Mouse (Mus musculus): ENCODE results near the gene Cdkn2d. TPM values are rescaled to one million over a fixed set of nuclear protein-coding genes. Genes with fewer than 3 reads are reported as not detected.
A peak's percentile ranks its signal among the peaks of the same experiment; 100 is the strongest.
"Not testable (repeated sequence)": the region's sequence is repeated elsewhere in the genome, so short reads cannot be mapped to it uniquely, and the experiment has no call there.

Cdkn2d gene
- total RNA-seq, 2 experiments from 2014 or later, result 17.9 to 21.1 TPM

DNA sequence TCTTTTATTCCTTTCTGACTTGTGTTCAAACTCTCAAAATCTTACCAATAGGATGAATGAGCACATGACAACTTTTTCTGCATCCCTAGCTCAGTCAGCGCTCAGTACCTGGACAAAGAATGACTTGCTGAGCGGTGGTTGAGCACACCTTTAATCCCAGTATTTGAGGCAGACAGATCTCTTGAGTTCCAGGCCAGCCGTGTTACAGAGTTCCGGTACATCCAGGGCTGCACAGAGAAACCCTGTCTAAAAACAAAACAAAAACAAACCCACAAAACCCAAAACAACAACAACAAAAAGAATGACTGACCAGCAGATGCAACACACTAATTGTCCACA is 29.0 kb upstream of the Cdkn2d start:
- no peak for DNase-seq
- intact Hi-C loops (cut with DNase I), result no loop called here

DNA sequence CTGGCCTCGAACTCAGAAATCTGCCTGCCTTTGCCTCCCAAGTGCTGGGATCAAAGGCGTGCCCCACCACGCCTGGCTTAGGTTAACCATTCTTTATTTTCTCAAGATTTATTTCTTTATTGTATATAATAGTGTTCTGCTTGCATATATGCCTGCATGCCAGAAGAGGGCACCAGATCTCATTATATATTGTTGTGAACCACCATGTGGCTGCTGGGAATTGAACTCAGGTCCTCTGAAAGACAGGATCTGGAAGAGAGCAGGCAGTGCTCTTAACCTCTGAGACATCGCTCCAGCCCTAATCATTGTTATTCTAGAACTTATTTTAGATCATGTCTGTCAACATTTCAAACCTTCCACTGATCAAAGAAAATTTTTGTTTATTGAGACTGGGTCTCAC is 28.3 kb upstream of the Cdkn2d start:
- intact Hi-C loops (cut with DNase I), result no loop called here
- no peak for DNase-seq

DNA sequence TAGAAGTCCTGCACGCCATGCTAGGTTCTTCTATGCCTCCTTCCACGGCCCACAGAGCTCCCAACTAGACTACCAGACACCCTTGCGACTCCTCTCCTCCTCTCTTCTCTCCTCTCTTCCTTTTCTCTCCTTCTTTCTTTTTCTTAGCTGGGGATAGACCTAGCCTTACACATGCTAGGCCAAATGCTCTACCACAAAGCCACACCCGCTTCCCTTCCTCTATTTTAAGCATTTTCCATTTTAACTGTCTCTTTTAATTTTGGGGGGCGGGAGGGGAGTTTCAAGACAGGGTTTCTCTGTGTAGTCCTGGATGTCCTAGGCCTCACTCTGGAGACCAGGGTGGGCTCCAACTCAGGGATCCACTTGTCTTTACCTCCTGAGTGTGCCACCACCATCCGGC is 27.6 kb upstream of the Cdkn2d start:
- intact Hi-C loops (cut with DNase I), result no loop called here
- DNase-seq, result no peak

DNA sequence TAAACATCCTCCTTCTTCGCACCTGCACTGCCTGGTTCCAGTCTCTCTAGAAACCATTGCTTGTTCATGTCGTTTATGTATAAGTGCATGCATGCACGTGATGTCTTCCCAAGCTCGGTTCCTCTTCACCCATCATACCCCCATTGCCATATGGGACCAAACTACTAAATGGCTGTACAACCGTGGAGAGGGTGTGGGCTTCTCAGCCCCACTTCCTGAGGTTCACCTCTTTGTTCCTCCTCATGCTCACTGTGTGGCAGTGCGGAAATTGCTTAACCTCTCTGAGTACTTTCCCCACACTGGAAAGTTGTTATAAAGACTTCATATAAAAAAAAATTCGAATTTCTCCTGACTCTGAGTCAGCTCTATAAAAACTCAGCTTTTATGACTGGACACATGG is 25.5 kb upstream of the Cdkn2d start:
- intact Hi-C loops (cut with DNase I), result no loop called here
- no peak for DNase-seq

DNA sequence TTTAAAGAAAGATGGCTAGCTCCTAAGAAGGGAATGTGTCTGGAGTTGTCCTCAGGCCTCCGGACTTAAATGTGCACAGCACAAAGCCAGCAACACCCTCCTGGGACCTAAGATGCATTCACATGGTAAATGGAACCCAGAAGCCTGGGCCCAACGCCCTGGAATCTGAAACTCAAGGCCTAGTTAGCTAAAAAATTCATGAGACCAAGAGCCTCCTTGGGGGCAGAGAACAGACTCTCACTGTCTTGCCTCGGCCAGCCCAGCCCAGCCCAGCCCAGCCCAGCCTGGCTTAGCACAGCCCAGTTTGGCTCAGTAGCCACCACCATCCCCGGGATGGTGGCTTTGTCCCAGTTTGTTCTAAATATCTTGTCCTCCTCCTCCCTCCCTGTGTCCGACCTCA is 24.2 kb upstream of the Cdkn2d start:
- intact Hi-C loops (cut with DNase I), result no loop called here
- DNase-seq, result no peak

DNA sequence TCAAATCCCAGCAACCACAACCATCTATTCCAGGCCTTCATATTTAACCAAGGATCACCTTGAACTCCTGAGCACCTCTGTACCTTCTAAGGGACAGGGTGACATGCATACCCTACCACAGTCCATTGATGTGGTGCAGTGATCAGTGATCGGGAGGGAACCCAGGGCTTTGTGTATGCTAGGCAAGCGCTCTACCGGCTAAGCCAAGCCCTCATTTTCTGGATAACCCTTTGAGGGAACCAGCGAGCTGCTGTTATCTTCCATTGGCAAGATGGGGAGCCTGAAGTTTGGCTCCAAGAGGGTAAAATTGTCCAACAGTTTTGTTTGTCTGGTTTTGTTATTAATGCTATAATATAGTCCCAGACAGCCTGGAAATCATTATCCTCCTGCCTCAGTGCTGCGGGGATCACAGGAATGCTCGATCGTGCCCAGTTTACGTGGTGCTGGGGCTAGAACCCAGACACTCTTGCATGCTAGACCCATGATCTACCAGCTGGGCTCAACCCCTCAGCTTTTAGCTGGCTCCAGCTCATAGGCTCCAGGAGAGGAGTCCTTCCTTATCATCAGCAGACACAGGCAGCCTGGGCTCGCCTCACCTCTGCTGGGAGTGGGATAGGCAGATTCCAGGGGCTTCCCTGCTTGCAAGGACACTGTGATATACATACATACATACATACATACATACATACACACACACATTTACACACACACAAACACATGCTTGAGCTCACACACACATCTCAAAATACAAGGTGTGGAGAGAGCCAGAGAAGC is 23.3 kb upstream of the Cdkn2d start:
- intact Hi-C loops (cut with DNase I), result loop anchor here (5.0 kb wide), 1 partner anchor 158 kb away; no protein-coding TSS in a partner anchor
- DNase-seq, result no peak

DNA sequence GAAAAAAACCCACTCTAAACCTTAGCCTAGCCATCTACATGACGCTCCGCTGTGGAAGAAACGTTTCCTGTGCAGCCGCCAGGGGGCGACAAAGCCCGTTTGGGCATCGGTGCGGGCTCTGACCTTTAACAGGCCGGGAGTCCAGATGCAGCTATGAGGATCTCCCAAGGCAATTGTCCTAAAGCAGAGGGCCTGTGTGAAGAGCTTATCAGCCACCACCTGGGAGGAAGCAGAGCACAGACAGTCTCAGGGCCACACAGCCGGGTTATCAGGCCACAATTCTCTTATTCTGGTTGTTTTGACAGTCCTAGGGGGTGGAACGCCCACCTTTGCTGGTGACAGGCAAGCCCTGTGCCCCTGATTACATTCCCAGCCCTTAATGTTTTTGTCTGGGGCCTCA is 22.2 kb upstream of the Cdkn2d start:
- peak; percentile 96 to 97 for DNase-seq
- intact Hi-C loops (cut with DNase I), result loop anchor here (1.0 to 5.0 kb wide), 3 partner anchors 44 to 159 kb away; no protein-coding TSS in a partner anchor

DNA sequence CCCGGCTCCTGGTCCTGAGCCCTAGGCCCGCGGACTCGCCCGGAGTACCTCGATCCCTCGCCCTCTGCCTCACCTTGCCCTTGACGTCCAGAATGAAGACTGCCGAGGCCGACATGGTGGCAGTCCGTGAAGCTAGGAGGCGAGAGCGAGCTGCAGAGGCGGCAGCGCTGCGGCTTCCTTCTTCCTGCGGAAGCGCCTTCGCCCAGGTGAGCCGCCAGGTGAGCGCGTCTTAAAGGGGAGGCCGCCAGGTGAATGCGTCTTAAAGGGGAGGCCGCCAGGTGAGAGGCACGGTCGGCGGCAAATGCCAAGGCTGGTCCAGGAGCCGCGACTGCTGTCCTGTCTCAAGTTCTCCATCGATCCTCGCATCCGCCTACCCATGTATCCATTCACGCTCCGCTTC is 20.9 kb upstream of the Cdkn2d start, which contains the start of gene Ap1m2:
TSS of gene Ap1m2 (minus strand) at position 204 of the 400 bp plus-strand sequence.
- intact Hi-C loops (cut with DNase I), result loop anchor here (5.0 kb wide), 1 partner anchor 160 kb away; no protein-coding TSS in a partner anchor
- DNase-seq, result no peak

DNA sequence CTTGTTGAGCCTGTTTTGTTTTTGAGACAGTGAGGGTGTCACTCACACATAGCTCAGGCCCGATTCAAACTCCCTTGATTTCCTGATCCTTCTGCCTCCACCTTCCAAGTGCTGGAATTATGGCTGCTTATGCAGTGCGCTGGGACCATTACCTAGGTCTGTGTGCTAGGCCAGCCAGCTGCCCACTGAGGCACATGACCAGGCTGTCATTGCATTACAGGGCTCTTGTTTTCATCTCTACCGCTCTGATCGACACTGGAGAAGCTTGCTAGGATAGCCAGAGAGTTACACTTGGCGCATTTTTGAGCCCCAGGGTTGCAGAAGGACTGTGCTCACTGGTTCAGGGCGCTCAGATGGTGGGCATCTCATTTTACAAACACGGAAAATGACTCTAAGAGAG is 20.5 kb upstream of the Cdkn2d start:
- intact Hi-C loops (cut with DNase I), result loop anchor here (5.0 kb wide), 1 partner anchor 161 kb away; no protein-coding TSS in a partner anchor

DNA sequence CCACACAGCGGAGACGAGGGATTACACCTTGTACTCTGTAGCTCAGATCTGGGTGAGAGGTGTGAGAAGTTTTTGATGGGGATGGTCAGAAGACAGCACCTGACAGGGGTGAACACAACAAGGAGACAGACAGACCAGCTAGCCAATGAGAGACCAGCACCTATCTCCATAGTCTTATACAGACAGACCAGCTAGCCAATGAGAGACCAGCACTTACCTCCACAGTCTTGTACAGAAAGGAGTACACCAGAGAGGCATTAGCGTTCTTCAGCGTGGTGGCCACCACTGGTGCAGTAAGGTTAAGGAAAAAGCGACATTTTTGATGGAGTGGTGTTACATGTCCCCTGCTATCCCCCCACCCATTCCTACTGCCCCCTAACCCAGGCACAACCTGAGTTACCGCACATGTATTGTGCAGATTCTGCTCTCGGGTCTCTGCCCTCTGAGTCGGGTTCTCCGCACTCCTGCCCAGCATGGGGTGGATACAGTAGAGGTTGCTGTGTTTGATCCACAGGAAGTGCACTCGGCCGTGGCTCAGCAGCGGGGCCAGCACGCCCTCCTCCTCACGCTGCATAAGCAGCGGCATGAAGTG is 18.0 kb upstream of the Cdkn2d start:
- intact Hi-C loops (cut with DNase I), result no loop called here
- no peak for DNase-seq

More for the DNA sequence above, 20.5 kb upstream of the Cdkn2d start:
- no peak for DNase-seq

DNA sequence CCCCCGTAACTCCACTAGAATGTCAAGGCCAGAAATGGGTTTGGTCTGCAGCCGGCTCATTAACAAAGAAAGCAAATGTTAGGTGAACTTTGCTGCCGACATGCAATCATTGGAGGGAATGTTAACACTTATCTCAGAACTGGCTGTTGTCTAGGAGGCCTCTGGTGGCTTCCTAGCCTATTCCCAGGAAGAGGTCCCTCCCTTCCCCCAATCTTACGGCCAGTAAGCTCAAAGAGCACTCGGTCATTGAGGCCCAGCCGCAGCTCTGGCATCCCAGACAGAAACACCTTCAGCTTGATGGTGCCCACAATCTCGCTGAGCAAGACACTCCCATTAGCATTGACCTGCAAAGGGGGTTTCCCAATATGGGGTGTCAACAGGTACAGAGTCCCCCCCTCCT is 13.9 kb upstream of the Cdkn2d start:
- DNase-seq, result no peak
- intact Hi-C loops (cut with DNase I), result no loop called here

DNA sequence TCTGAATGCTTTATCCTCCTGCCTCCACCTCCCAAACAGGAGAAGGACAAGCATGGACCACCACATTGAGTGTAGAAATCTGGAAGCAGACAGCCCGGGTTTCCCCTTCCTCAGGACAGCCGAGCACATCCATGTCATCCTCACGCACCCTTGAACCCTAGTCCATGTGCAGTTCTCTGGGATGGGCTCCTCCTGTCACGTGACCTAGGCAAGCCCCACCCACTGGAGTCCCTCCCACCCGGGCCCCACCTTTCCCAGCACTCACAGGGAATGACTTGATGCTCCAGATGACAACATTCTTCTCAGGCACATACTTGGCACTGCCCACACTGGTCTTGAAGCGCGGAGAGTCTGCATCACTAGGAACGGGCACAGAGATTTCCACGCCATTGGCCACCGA is 7.8 kb upstream of the Cdkn2d start:
- intact Hi-C loops (cut with DNase I), result no loop called here
- DNase-seq, result no peak

DNA sequence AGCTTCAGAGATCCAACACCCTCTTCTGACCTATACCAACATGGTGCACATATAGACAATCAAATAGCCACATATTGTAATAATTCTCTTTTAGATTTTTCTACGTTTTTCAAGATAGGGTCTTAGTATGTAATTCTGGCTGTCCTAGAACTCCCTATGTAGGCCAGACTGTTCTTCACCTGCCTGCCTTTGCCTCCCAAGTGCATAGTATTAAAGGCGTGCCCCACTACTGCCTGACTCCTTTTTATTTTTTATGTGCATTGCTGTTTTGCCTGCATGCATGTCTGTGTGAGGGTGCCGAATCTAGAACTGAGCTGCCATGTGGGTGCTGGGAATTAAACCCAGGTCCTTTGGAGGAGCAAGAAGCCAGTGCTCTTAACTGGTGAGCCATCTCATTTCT is 1.1 kb upstream of the Cdkn2d start:
- intact Hi-C loops (cut with DNase I), result no loop called here
- no peak for DNase-seq

DNA sequence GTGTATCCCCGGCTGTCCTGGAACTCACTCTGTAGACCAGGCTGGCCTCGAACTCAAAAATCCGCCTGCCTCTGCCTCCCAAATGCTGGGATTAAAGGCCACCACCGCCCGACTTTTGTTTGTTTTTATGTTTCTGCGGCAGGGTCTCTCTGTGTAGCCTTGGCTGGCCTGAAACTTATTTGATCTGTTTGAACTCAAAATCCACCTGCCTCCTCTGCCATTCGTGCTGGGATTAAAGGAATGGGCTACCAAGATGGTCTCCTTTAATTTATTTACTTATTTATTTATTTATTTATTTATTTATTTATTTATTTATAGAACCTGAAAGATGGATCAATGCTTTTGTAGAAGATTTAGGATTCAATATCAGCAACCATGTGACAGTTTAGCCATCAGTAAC is 661 bp upstream of the Cdkn2d start:
- intact Hi-C loops (cut with DNase I), result not testable (repeated sequence)

DNA sequence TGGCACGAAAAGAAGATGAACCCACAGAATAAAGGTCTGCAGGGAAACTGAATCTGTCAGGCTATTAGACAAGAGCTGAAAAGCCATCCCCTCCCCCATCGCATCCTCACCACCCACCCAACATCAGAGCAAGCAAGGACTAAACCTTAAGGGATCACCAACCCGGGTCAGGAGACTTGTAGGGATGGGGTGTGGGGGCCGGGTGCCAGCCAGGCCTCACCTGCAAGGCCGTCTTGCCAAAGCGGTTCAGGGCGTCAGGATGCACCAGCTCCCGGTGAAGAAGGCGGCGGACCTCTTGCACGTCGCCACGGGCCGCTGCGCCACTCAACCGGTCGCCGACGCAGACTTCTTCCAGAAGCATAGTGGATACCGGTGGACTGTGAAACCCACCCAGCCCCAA is 618 bp downstream of the Cdkn2d start:
- no peak for DNase-seq
- intact Hi-C loops (cut with DNase I), result no loop called here

More for the DNA sequence above, 661 bp upstream of the Cdkn2d start:
- not testable (repeated sequence) for DNase-seq

DNA sequence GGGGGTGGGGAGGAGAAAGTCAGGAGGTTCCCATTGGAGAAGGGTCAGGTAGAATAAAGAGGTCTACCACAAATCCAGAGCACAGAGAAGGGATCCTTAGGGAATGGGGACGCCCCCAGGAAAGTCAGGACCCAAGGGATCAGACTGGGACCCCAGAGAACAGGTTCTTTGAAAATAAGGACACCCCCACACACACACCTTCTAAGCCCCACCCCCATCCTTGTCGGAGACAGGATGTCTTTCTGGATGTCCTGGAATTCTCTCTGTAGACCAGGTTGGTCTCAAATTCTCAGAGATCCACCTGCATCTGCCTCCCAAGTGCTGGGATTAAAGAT is 1.9 kb downstream of the Cdkn2d start:
- no peak for DNase-seq
- intact Hi-C loops (cut with DNase I), result no loop called here

DNA sequence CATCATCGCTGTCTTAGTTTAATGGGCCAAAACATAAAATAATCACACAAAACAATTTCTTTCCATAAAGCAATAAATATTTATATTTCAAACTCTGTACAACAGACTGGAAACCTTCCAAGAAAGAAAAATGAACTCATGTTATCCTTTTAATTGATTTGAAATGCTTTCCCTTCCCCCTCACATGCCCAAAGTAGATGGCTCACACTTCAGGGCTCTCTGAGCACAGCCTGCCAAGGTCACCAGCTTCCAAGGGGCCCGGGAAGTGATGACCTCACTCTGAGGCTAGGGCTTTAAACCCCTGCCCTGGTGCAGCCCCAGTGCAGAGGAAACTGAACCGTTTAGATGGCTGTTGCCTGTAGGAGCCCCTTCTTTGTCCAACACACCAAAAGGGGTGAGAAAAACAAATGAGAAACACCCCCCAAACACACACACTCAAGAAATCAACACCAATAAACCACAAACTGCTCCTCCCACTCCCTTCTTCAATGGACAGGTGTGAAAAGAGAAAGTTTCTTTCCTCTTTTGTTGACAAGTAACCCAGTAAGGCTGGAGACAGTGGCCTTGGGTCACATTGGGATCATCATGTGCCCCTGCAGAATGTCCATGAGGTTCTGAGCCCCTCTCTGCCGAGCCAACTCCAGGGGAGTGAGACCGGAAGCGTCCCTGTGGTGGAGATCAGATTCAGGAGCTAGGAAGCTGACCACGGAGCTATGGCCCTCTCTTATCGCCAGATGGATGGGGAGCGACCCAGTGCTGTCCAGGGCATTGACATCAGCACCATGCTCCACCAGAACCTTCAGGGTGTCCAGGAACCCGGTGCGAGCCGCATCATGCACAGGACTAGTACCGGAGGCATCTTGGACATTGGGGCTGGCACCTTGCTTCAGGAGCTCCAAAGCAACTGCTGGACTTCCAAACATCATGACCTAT is 2.5 kb downstream of the Cdkn2d start:
- peak in 1 of 2 experiments; percentile 29 for DNase-seq
- intact Hi-C loops (cut with DNase I), result no loop called here

DNA sequence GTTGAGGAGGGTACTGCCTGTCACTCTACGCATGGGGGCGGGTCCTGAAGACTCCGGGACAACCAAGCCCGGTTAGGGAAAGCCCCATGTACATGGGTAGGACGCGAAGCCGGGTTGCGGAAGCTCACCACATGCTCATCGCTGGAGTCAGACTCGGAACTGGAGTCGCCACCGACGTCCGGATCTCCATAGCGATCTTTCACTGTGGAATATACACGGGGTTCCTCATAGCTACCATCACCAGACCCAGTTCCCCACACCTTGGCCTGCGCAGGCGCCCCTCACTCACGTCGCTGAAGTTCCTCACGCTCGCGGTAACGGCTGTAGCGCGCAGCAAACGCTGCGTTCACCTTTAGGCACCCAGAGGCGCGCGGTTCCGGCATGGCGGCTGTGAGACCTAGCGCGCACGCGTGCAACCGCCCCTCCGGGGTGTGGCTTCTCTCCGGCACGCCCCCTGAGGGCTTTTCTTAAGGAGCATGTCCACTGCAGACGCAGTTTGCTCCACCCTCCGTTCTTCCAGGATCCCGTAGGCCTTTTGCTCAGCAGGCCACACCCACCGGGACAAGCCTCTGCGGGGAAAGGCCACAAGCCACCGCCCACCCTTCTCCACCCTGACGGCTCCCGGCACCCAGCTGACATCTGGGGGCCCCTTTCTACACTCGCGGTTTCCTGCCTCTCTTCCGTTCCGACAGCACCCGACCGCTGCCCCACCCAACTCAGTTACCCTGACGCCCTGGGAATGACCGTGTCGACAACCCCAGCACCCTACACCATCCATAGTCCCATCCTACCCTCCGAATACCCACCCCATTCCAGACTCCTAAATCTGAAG is 3.4 kb downstream of the Cdkn2d start, which contains the start of gene Kri1:
TSS of gene Kri1 (minus strand) at position 399 of the 832 bp plus-strand sequence.
- intact Hi-C loops (cut with DNase I), result loop anchor here (2.0 kb wide), 1 partner anchor 45 kb away; no protein-coding TSS in a partner anchor
- peak; percentile 97 to 98 for DNase-seq

DNA sequence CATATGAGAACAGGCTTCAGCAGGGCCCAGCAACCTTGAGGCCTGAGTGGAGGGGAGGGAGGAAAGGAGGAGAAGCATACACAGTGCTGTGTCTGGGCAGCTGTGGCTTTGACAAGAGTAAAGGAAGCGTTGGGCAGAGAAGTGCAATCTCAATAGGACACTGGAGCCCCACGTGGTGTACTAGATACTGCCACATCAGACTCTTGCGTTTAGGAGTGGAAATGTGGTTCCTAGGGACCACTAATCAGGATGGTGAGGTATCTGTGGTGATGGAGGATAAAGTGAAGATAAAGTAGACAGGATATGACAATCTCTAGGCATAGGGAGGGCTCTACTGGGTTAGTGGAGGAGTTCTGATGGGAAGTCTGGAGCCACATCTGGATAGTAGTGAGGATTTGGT is 4.5 kb downstream of the Cdkn2d start:
- intact Hi-C loops (cut with DNase I), result loop anchor here (2.0 kb wide), 1 partner anchor 44 kb away; no protein-coding TSS in a partner anchor
- DNase-seq, result no peak

DNA sequence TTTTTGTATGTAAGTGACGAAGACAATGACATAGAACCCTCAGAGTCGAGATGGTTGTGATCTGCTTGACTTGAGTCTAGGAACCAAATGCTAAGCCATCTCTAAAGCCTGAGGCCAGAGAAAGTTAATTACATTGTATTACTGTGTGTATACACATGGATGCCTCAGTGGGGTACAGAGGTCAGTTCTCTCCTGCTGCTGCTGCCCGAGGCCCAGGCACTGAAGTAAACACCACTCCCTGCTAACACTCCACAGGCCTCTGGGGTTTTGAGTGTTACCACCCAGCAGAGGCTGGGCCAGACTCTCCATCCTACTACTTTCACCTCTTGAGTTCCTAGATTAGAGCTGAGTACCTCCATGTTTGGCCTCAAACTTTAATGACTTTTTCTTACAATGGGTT is 7.2 kb downstream of the Cdkn2d start:
- intact Hi-C loops (cut with DNase I), result loop anchor here (2.0 kb wide), 1 partner anchor 17 kb away; no protein-coding TSS in a partner anchor

More for the DNA sequence above, 7.2 kb downstream of the Cdkn2d start:
- DNase-seq, result no peak
